Mouse (Mus musculus) G1E-ER4 (cell line): ENCODE results near the gene B4galnt3. TPM values are rescaled to one million over a fixed set of nuclear protein-coding genes. Genes with fewer than 3 reads are reported as not detected.

ENCODE experiments used
- GATA1 ChIP-seq: IDR thresholded peaks from one replicate; pipeline ENCODE4 v1.8.0; 2012; ENCODE audit warnings: low read length, inconsistent platforms
- polyA plus RNA-seq: library from polyadenylated mRNA; stranded (reverse); fragments of >175 nt; gene quantifications from 2 replicates; pipeline ENCODE4 v1.2.3, GENCODE M21; 2012

The B4galnt3 gene
- polyA plus RNA-seq, 1 experiment: not detected

- no peak for TF ChIP-seq GATA1
Observed at GRCm38 (mm10) chr6:120159133-120159901, 135.0 kb downstream of the B4galnt3 start.

- TF ChIP-seq GATA1: no peak
Observed at GRCm38 (mm10) chr6:120157479-120157878, 136.9 kb downstream of the B4galnt3 start.

DNA sequence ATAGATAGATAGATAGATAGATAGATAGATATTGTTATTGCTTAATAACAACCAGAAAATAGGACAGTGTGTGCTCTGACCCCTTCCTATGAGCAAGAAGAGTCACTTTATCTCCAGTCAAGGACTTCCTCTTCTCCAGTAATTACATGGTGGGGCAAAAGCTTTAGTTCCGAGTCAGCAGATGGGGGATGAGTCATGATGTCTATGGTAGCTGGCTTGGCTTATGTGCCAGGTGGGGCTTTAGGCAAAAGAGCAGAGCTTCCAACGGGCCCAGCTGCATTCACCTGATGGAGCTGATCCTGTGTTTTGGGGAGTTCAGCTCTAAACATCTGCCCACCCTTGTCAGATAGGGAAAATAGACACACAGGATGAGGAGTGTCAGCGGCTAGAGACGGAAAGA is 138.8 kb downstream of the B4galnt3 start:
- no peak for TF ChIP-seq GATA1

- no peak for TF ChIP-seq GATA1
Observed at GRCm38 (mm10) chr6:120154526-120155309, 139.6 kb downstream of the B4galnt3 start.

Other genes with a start within 250 kb of the B4galnt3 start
- not detected in 2 replicates for gene Ninj2, start 201.2 kb downstream of the B4galnt3 start, polyA plus RNA-seq
- not detected in 2 replicates for gene D330020A13Rik, start 195 bp downstream of the B4galnt3 start, polyA plus RNA-seq
- gene Kdm5a, start 69.6 kb upstream of the B4galnt3 start, polyA plus RNA-seq: 26.5 and 29.0 TPM in 2 replicates
- gene Ccdc77, start 69.8 kb upstream of the B4galnt3 start, polyA plus RNA-seq: 2.4 and 3.0 TPM in 2 replicates
- 12.1 and 15.9 TPM in 2 replicates for gene Il17ra, start 168.7 kb upstream of the B4galnt3 start, polyA plus RNA-seq
- gene Tmem121b, start 199.2 kb upstream of the B4galnt3 start, polyA plus RNA-seq: not detected in 2 replicates
- 17.4 and 19.6 TPM in 2 replicates for gene Hdhd5, start 236.8 kb upstream of the B4galnt3 start, polyA plus RNA-seq